Mouse (Mus musculus): Measurements from ENCODE around the gene Plxna2. TPM values are rescaled to one million over a fixed set of nuclear protein-coding genes. Genes with fewer than 3 reads are reported as not detected.

Plxna2 gene
- polyA plus RNA-seq, 1 experiment: 34.7 TPM

DNA sequence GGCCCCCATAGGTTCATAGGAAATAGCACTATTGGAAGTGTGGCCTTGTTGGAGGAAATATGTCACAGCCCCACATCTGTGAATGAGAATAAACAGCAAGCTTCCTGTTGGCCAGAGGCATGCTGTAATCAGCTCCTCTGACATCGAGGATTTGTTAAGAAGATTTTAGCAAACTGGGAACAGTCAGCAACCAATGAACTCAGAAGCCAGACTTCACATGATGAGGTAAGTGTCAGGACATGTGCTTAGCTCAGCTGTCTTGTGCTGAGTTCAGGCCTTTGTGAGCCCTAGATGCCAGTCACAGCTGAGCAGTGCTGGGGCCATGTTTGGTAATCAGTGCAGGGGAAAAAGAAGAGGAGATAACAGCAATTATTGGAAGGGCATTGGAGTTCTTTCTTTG, 69.7 kb downstream of the Plxna2 start:
- Histone ChIP-seq H3K4me3 (ENCODE audit: insufficient read depth, low read length) (no peak overlapping the region), H3K4me1 (ENCODE audit: control insufficient read depth, insufficient read depth, low read length) (peaks cover 19% of the 10 kb centered on the region), H3K27ac (ENCODE audit: insufficient read depth, low read length) (0 out of 2 replicates have a peak overlapping the region, but pooled peaks have one; percentile 12)
- TF ChIP-seq POLR2A (IDR thresholded peaks at IDR 0.05; ENCODE audit: extremely low read depth, insufficient read depth, low read length) (no peak), CTCF (IDR thresholded peaks at IDR 0.05; ENCODE audit: extremely low read depth, insufficient read depth, low read length) (no peak)

DNA sequence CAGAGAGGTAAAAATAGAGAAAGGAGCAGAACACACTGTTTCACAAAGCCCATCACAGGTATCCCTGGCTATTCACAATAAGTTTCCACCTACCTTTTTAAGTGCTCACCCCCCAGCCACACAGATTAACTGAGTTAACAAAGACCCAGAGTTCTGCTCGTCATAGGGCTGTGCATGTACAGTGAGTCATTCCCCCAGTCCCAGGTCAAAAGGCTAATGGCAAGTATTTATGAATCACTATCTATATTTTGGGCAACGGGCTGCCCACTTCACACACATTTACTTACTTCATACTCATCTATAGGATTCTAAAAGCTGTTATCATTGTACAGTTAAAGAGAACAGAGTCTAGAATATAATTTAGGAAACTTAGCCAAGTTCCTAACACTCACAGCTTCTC, 70.1 kb downstream of the Plxna2 start:
- TF ChIP-seq POLR2A (IDR thresholded peaks at IDR 0.05; ENCODE audit: extremely low read depth, insufficient read depth, low read length) (no peak), CTCF (IDR thresholded peaks at IDR 0.05; ENCODE audit: extremely low read depth, insufficient read depth, low read length) (no peak)
- Histone ChIP-seq H3K4me1 (ENCODE audit: control insufficient read depth, insufficient read depth, low read length) (peaks cover 19% of the 10 kb centered on the region), H3K4me3 (ENCODE audit: insufficient read depth, low read length) (no peak overlapping the region), H3K27ac (ENCODE audit: insufficient read depth, low read length) (0 out of 2 replicates have a peak overlapping the region, but pooled peaks have one; percentile 12)

DNA sequence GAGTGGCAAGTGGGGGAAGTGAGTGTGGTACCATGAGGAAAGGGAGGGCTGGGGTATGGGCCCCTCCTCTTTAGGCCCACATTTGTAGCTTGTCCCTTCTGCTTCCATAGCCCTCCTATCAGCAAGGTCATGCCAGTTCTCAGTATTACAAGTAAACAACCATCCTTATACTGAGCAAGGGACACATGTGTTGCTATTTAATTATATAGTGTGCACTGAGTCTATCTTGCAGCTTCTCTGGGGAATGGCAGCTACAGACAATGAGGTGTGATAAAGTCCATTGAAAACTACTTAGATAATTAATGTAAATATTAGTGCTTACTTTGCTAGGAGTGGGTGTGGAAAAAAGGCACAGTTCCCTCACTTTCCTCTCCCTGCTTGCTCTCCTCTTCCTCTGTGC, 75.0 kb downstream of the Plxna2 start:
- Histone ChIP-seq H3K4me3 (ENCODE audit: insufficient read depth, low read length) (no peak overlapping the region), H3K27ac (ENCODE audit: insufficient read depth, low read length) (no peak overlapping the region), H3K4me1 (ENCODE audit: control insufficient read depth, insufficient read depth, low read length) (peaks cover 9% of the 10 kb centered on the region)
- TF ChIP-seq CTCF (IDR thresholded peaks at IDR 0.05; ENCODE audit: extremely low read depth, insufficient read depth, low read length): no peak
- TF ChIP-seq POLR2A (IDR thresholded peaks at IDR 0.05; ENCODE audit: extremely low read depth, insufficient read depth, low read length): no peak

DNA sequence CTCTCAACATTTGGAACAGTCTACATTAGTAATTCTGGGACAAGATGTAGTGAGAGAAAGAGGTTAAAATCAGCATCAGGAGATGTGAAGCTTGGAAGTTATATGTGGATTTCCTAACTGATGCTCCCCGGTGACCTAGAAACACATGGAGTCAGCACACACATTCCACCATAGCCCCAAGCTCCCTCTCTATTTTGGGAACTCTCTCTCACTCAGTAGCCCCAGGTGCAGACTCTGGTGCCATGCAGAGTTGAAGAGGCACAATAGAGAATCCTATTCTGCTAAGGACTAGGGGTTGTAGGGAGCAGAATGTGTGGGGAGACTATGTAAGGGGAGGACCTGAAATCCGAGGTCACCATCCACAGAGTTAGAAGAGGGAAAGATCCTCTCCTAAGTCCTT, 75.5 kb downstream of the Plxna2 start:
- Histone ChIP-seq H3K27ac (ENCODE audit: insufficient read depth, low read length) (no peak overlapping the region), H3K4me3 (ENCODE audit: insufficient read depth, low read length) (no peak overlapping the region), H3K4me1 (ENCODE audit: control insufficient read depth, insufficient read depth, low read length) (peaks cover 9% of the 10 kb centered on the region)
- TF ChIP-seq POLR2A (IDR thresholded peaks at IDR 0.05; ENCODE audit: extremely low read depth, insufficient read depth, low read length): no peak
- TF ChIP-seq CTCF (IDR thresholded peaks at IDR 0.05; ENCODE audit: extremely low read depth, insufficient read depth, low read length): no peak

DNA sequence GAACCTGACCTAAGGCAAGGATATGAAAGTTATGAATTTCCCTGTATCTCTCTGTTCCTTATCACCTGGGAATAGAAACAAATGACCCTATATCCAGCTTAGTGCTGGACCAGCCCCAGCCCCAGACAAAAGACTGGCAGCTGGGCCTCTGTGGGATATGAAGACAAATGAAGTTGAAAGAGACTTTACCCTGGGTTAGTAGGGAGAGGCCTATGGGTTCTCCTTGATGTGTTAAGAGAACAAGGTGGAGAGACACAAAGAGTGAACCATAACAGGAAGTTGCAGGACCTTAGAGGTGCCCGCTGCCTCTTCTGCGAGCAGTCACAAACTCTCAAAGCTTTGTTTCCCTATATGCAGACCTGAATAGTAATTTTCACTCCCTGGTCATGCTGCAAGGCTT, 76.8 kb downstream of the Plxna2 start:
- TF ChIP-seq POLR2A (IDR thresholded peaks at IDR 0.05; ENCODE audit: extremely low read depth, insufficient read depth, low read length): no peak
- TF ChIP-seq CTCF (IDR thresholded peaks at IDR 0.05; ENCODE audit: extremely low read depth, insufficient read depth, low read length): no peak
- Histone ChIP-seq H3K4me3 (ENCODE audit: insufficient read depth, low read length) (no peak overlapping the region), H3K27ac (ENCODE audit: insufficient read depth, low read length) (no peak overlapping the region), H3K4me1 (ENCODE audit: control insufficient read depth, insufficient read depth, low read length) (peaks cover 11% of the 10 kb centered on the region)

DNA sequence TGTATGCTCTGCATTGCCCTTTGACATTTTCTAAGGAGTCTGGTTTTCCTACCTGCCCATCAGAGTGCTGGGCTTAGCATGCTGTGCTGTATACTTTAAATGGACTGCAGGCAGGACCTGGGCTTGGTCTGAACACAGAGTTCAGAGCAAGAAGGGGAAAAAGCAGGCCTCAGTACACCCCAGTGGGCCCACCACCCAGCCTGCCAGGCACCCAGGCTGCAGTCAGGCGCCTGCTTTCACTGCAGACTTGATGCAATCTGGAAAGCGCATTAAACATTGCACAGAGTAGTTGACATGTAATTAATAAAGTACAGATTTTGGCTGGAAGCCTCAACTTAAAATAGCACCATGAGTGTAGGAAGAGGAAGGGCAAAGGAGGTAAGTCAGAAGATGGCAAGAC, 79.4 kb downstream of the Plxna2 start:
- no peak for TF ChIP-seq POLR2A (IDR thresholded peaks at IDR 0.05; ENCODE audit: extremely low read depth, insufficient read depth, low read length)
- no peak for TF ChIP-seq CTCF (IDR thresholded peaks at IDR 0.05; ENCODE audit: extremely low read depth, insufficient read depth, low read length)
- no peak overlapping the region for H3K4me3 ChIP-seq (ENCODE audit: insufficient read depth, low read length)
- H3K4me1 ChIP-seq (ENCODE audit: control insufficient read depth, insufficient read depth, low read length): peaks cover 12% of the 10 kb centered on the region
- H3K27ac ChIP-seq (ENCODE audit: insufficient read depth, low read length): no peak overlapping the region

DNA sequence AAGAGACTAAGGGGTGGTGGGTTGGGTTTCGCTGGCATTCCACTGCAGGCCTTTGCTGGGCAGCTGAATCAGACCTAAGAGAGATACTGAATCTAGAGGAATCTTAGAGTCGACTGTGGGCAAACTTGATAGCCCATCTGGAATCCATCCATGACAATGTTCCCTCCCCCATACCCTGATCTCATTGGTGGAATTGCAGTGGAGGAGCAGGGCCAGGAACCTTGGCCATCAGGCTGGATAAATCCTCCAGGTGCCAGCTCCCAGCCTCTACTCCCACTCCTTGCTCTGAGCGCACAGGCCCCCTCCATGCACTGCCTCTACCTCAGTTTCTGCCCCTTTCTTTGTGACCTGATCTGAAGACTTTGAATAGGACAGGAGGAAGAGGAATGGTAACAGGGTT, 81.3 kb downstream of the Plxna2 start:
- no peak overlapping the region for H3K27ac ChIP-seq (ENCODE audit: insufficient read depth, low read length)
- no peak overlapping the region for H3K4me3 ChIP-seq (ENCODE audit: insufficient read depth, low read length)
- peaks cover 18% of the 10 kb centered on the region for H3K4me1 ChIP-seq (ENCODE audit: control insufficient read depth, insufficient read depth, low read length)
- TF ChIP-seq CTCF (IDR thresholded peaks at IDR 0.05; ENCODE audit: extremely low read depth, insufficient read depth, low read length): no peak

DNA sequence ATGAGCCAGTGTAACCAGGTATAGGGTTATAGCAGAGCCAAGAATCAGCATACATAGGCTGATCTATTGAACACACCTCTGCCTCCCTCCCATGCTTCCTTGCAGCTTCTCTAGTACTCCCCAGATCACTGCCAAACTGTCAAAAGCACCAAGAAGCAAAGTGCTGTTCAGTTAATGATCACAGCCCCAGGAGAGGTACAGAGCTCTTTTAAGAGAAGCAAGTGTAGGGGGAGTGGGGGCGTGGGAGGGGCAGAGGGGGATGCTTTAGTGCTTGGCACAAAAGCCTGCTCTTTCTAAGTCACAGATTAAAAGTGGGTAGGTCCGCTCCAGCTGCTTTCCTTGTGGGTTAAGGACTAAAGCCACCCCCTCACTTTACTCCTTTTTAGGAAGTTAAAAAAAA, 85.2 kb downstream of the Plxna2 start:
- Histone ChIP-seq H3K27ac (ENCODE audit: insufficient read depth, low read length) (no peak overlapping the region; the same call in 1 of the 2 replicates), H3K4me3 (ENCODE audit: insufficient read depth, low read length) (no peak overlapping the region), H3K4me1 (ENCODE audit: control insufficient read depth, insufficient read depth, low read length) (peaks cover 18% of the 10 kb centered on the region)
- TF ChIP-seq CTCF (IDR thresholded peaks at IDR 0.05; ENCODE audit: extremely low read depth, insufficient read depth, low read length) (no peak), POLR2A (IDR thresholded peaks at IDR 0.05; ENCODE audit: extremely low read depth, insufficient read depth, low read length) (no peak)

DNA sequence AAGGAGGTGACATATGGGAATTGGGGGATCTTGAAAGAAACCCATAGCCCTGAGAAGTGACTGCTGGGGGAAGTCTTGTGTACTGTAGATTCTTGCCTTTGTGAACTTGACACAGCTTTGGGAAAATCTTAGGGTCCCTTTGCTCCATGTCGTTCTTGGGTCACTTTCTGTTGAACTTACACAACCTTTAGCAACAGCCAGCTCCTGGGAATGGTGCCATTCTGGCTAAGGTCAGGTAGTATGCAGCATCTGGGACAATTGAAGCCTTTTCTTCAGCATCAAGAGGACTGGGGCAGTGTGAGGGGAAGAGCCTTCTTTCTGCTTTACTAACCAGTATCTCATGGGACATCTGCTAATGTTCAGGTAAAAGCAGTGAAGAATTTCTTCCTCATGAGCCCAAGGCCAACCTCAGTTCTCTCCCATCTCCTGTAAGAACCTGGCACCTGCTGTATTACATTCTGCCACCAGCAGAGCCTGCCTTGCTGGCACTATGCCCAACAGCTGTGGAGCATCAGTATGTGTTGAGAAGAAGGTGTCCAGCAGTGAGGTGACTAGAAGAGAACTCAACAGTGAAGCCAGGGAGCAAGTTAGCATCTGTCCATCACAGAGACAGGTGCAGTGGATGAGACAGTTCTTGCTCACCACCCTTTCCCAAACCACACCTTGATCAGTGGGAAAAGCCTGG, 86.3 kb downstream of the Plxna2 start:
- TF ChIP-seq POLR2A (IDR thresholded peaks at IDR 0.05; ENCODE audit: extremely low read depth, insufficient read depth, low read length): no peak
- TF ChIP-seq CTCF (IDR thresholded peaks at IDR 0.05; ENCODE audit: extremely low read depth, insufficient read depth, low read length): no peak
- no peak overlapping the region for H3K4me3 ChIP-seq (ENCODE audit: insufficient read depth, low read length)

DNA sequence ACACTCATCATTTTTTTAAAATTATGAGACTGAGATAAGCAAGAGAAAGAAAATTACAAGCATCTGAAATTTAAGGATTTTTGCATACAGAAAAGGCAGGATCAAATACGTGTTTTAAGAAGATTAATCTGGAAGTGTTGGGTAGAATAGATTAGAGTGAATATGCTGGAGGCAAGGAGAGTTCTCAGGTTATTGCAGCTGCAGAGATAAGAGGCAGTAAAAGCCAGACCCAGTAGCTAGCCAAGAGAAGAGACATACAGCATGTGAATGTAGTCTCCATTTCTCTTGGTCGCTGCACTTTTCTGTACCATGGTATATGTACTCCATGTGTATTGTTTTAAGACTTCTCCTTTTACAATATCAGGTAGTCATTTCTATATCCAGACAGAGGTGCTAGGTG, 88.5 kb downstream of the Plxna2 start:
- TF ChIP-seq CTCF (IDR thresholded peaks at IDR 0.05; ENCODE audit: extremely low read depth, insufficient read depth, low read length): no peak
- no peak for TF ChIP-seq POLR2A (IDR thresholded peaks at IDR 0.05; ENCODE audit: extremely low read depth, insufficient read depth, low read length)
- no peak overlapping the region for H3K4me3 ChIP-seq (ENCODE audit: insufficient read depth, low read length)
- H3K27ac ChIP-seq (ENCODE audit: insufficient read depth, low read length): no peak overlapping the region
- peaks cover 18% of the 10 kb centered on the region for H3K4me1 ChIP-seq (ENCODE audit: control insufficient read depth, insufficient read depth, low read length)

More for the DNA sequence above, 86.3 kb downstream of the Plxna2 start:
- H3K4me1 ChIP-seq (ENCODE audit: control insufficient read depth, insufficient read depth, low read length): peaks cover 21% of the 10 kb centered on the region
- H3K27ac ChIP-seq (ENCODE audit: insufficient read depth, low read length): no peak overlapping the region

Data from cortical plate, adult 2 months (tissue).